Mouse (Mus musculus) neural tube, embryonic 11.5 days (tissue): ENCODE measurements around the gene Hils1. TPM values are rescaled to one million over a fixed set of nuclear protein-coding genes. Genes with fewer than 3 reads are reported as not detected.

Source experiments
- ATAC-seq: fragments of 200-750 bp; cut with Nextera tagmentation; 2 replicates; pipeline ENCODE4 v1.8.0; 2017; ENCODE audit warnings: moderate number of reproducible peaks, mild to moderate bottlenecking, moderate TSS enrichment, moderate library complexity; ENCODE audit not compliant: insufficient read depth, low FRiP score, low TSS enrichment
- DNase-seq: peaks from one replicate; pipeline ENCODE4 v3.0.0-alpha.2; 2015; ENCODE audit warnings: low spot score
- H3K27ac ChIP-seq: fragments of 300-500 bp; sonication (generic); 2 replicates; pipeline ENCODE4 v1.5.1; 2014; ENCODE audit warnings: low read depth, mild to moderate bottlenecking, low read length
- H3K27me3 ChIP-seq: fragments of 300-500 bp; sonication (generic); 2 replicates; pipeline ENCODE4 v1.6.1; 2014; ENCODE audit warnings: mild to moderate bottlenecking, low read length, mixed read lengths; ENCODE audit not compliant: control insufficient read depth, insufficient read depth
- H3K36me3 ChIP-seq: fragments of 300-500 bp; sonication (generic); 2 replicates; pipeline ENCODE4 v1.6.1; 2014; ENCODE audit warnings: mild to moderate bottlenecking, low read length, moderate library complexity, mixed read lengths; ENCODE audit not compliant: control insufficient read depth, insufficient read depth
- H3K4me1 ChIP-seq: fragments of 300-500 bp; sonication (generic); 2 replicates; pipeline ENCODE4 v1.6.1; 2014; ENCODE audit warnings: low read length, mixed read lengths; ENCODE audit not compliant: control insufficient read depth, insufficient read depth
- H3K4me2 ChIP-seq: fragments of 300-500 bp; sonication (generic); 2 replicates; pipeline ENCODE4 v1.6.1; 2014; ENCODE audit warnings: low read depth, mild to moderate bottlenecking, moderate library complexity
- H3K4me3 ChIP-seq: fragments of 300-500 bp; sonication (generic); 2 replicates; pipeline ENCODE4 v1.5.1; 2014; ENCODE audit warnings: low read depth, low read length
- H3K9ac ChIP-seq: fragments of 300-500 bp; sonication (generic); 2 replicates; pipeline ENCODE4 v1.6.1; 2014; ENCODE audit warnings: mild to moderate bottlenecking, low read length
- H3K9me3 ChIP-seq: fragments of 300-500 bp; sonication (generic); 2 replicates; pipeline ENCODE4 v1.6.1; 2016; ENCODE audit warnings: low read length; ENCODE audit not compliant: control insufficient read depth
- WGBS: fragments of 180-500 bp; shearing (Covaris S2); extraction: QIAGEN DNeasy Blood & Tissue Kit; methylation state at CpG from one replicate; pipeline ENCODE4 v1.1.7; 2014; 5-methylcytosine and 5-hydroxymethylcytosine counted together
- polyA plus RNA-seq: library from polyadenylated mRNA; unstranded; fragments of >200 nt; fragmentation: Nextera tagmentation; extraction: Ambion mirVana; gene quantifications from 2 replicates; pipeline ENCODE4 v1.2.1, GENCODE M21; 2014

Gene Hils1
- polyA plus RNA-seq, 1 experiment from 2014 or later: not detected

- Histone ChIP-seq H3K36me3 (no peaks in the 10 kb centered on the region), H3K27me3 (no peaks in the 10 kb centered on the region), H3K4me3 (no peak overlapping the region), H3K9ac (no peak overlapping the region), H3K4me1 (peaks cover 3% of the 10 kb centered on the region; the same call in 1 of the 2 replicates), H3K27ac (no peak overlapping the region), H3K4me2 (no peak overlapping the region), H3K9me3 (no peaks in the 10 kb centered on the region)
- no peak for DNase-seq
- 73% methylated on average over 2 of the region's 2 CpGs for WGBS
- no peak for ATAC-seq
Observed at GRCm38 (mm10) chr11:94974951-94975350, 7.6 kb downstream of the Hils1 start.

- ATAC-seq: no peak
- H3K27ac ChIP-seq: no peak within 1 kb of the TSS
- WGBS: 67% methylated on average over 5 of the region's 5 CpGs
Observed at GRCm38 (mm10) chr11:94976199-94976598, 8.8 kb downstream of the Hils1 start, which contains the start of gene Sgca. Gene Sgca, minus strand, starts transcription at chr11:94976327.

GRCm38 (mm10) chr11:94978178-94978915 is 11.0 kb downstream of the Hils1 start:
- Histone ChIP-seq H3K27me3 (no peaks in the 10 kb centered on the region), H3K9ac (peak overlapping the region; percentile 56), H3K4me3 (no peak overlapping the region), H3K9me3 (no peaks in the 10 kb centered on the region), H3K36me3 (no peaks in the 10 kb centered on the region), H3K4me1 (peaks cover 3% of the 10 kb centered on the region; the same call in 1 of the 2 replicates), H3K4me2 (peak overlapping the region; percentile 25), H3K27ac (peak overlapping the region; percentile 69; the same call in 1 of the 2 replicates)
- peak; percentile 78 for ATAC-seq
- WGBS: 44% methylated on average over 9 of the region's 9 CpGs
- DNase-seq: peak; percentile 47

More at GRCm38 (mm10) chr11:94976199-94976598, 8.8 kb downstream of the Hils1 start, which contains the start of gene Sgca:
- Histone ChIP-seq H3K9me3 (no peaks in the 10 kb centered on the region), H3K4me2 (no peak within 1 kb of the TSS), H3K27me3 (no peaks in the 10 kb centered on the region), H3K36me3 (no peaks in the 10 kb centered on the region), H3K4me1 (peaks cover 3% of the 10 kb centered on the region; the same call in 1 of the 2 replicates), H3K9ac (no peak within 1 kb of the TSS), H3K4me3 (no peak within 1 kb of the TSS)
- DNase-seq: no peak

GRCm38 (mm10) chr11:94978947-94979346 is 11.6 kb downstream of the Hils1 start:
- H3K9me3 ChIP-seq: no peaks in the 10 kb centered on the region
- H3K36me3 ChIP-seq: no peaks in the 10 kb centered on the region
- ATAC-seq (peak; percentile 90), DNase-seq (peak; percentile 96)
- peaks cover 3% of the 10 kb centered on the region; the same call in 1 of the 2 replicates for H3K4me1 ChIP-seq
- no peak overlapping the region for H3K4me3 ChIP-seq
- H3K9ac ChIP-seq: peak overlapping the region; percentile 56
- under 1% methylated on average over 20 of the region's 20 CpGs for WGBS
- peak overlapping the region; percentile 69; the same call in 1 of the 2 replicates for H3K27ac ChIP-seq
- peak overlapping the region; percentile 25 for H3K4me2 ChIP-seq
- H3K27me3 ChIP-seq: no peaks in the 10 kb centered on the region

- Histone ChIP-seq H3K36me3 (no peaks in the 10 kb centered on the region), H3K4me3 (no peak overlapping the region), H3K9me3 (no peaks in the 10 kb centered on the region), H3K27ac (no peak overlapping the region), H3K4me2 (no peak overlapping the region), H3K27me3 (no peaks in the 10 kb centered on the region), H3K9ac (no peak overlapping the region), H3K4me1 (peaks cover 3% of the 10 kb centered on the region; the same call in 1 of the 2 replicates)
- DNase-seq (no peak), ATAC-seq (no peak)
- WGBS: 78% methylated on average over 11 of the region's 11 CpGs
Observed at GRCm38 (mm10) chr11:94979462-94980179, 12.2 kb downstream of the Hils1 start.

- DNase-seq: no peak
- 67% methylated on average over 1 of the region's 1 CpGs for WGBS
- H3K27ac ChIP-seq: no peak overlapping the region
Observed at GRCm38 (mm10) chr11:94985140-94985539, 17.7 kb downstream of the Hils1 start.

GRCm38 (mm10) chr11:94985822-94986221 is 18.4 kb downstream of the Hils1 start:
- 82% methylated on average over 5 of the region's 5 CpGs for WGBS

More at GRCm38 (mm10) chr11:94985140-94985539, 17.7 kb downstream of the Hils1 start:
- Histone ChIP-seq H3K36me3 (no peaks in the 10 kb centered on the region), H3K9me3 (no peaks in the 10 kb centered on the region), H3K4me3 (no peak overlapping the region), H3K27me3 (no peaks in the 10 kb centered on the region), H3K4me2 (no peak overlapping the region), H3K9ac (no peak overlapping the region), H3K4me1 (peaks cover 8% of the 10 kb centered on the region; the same call in 1 of the 2 replicates)
- no peak for ATAC-seq

GRCm38 (mm10) chr11:94986435-94986834 is 19.0 kb downstream of the Hils1 start:
- WGBS: 83% methylated on average over 2 of the region's 2 CpGs
- Histone ChIP-seq H3K9ac (no peak overlapping the region), H3K36me3 (no peaks in the 10 kb centered on the region), H3K27me3 (no peaks in the 10 kb centered on the region), H3K4me1 (peaks cover 14% of the 10 kb centered on the region), H3K4me2 (no peak overlapping the region), H3K9me3 (no peaks in the 10 kb centered on the region), H3K4me3 (no peak overlapping the region), H3K27ac (no peak overlapping the region)
- ATAC-seq (no peak), DNase-seq (no peak)

More at GRCm38 (mm10) chr11:94985822-94986221, 18.4 kb downstream of the Hils1 start:
- Histone ChIP-seq H3K4me1 (peaks cover 14% of the 10 kb centered on the region), H3K9me3 (no peaks in the 10 kb centered on the region), H3K27me3 (no peaks in the 10 kb centered on the region), H3K36me3 (no peaks in the 10 kb centered on the region), H3K4me3 (no peak overlapping the region), H3K4me2 (no peak overlapping the region), H3K27ac (no peak overlapping the region), H3K9ac (no peak overlapping the region)
- no peak for DNase-seq
- no peak for ATAC-seq
